Mouse (Mus musculus): Measurements from ENCODE around the gene Sectm1a. TPM values are rescaled to one million over a fixed set of nuclear protein-coding genes. Genes with fewer than 3 reads are reported as not detected.
"Not testable (repeated sequence)": the region's sequence is repeated elsewhere in the genome, so short reads cannot be mapped to it uniquely, and the experiment has no call there.

Gene Sectm1a
- polyA plus RNA-seq, 1 experiment from 2014 or later: not detected

- Histone ChIP-seq H3K4me3 (replicated peaks; ENCODE audit: low read length) (no peak overlapping the region), H3K4me1 (replicated peaks; ENCODE audit: control insufficient read depth, insufficient read depth, low read length) (no peaks in the 10 kb centered on the region), H3K4me2 (ENCODE audit: low read length) (no peak overlapping the region), H3K27me3 (replicated peaks; ENCODE audit: control insufficient read depth, insufficient read depth, low read length) (no peaks in the 10 kb centered on the region), H3K9ac (replicated peaks; ENCODE audit: low read depth, low read length) (no peak overlapping the region), H3K36me3 (ENCODE audit: control insufficient read depth, insufficient read depth) (no peaks in the 10 kb centered on the region), H3K27ac (ENCODE audit: low read length) (no peak overlapping the region), H3K9me3 (ENCODE audit: control insufficient read depth, low read length) (no peaks in the 10 kb centered on the region)
- ATAC-seq: no peak
- 94% methylated on average over 8 of the region's 8 CpGs for WGBS
These were observed 690 bp downstream of the Sectm1a start for GRCm38 (mm10) chr11:121080330-121080729.

- H3K4me3 ChIP-seq (replicated peaks; ENCODE audit: low read length): no peak overlapping the region
- 80% methylated on average over 5 of the region's 5 CpGs for WGBS
- no peaks in the 10 kb centered on the region for H3K4me1 ChIP-seq (replicated peaks; ENCODE audit: control insufficient read depth, insufficient read depth, low read length)
- no peak overlapping the region for H3K4me2 ChIP-seq (ENCODE audit: low read length)
- H3K27me3 ChIP-seq (replicated peaks; ENCODE audit: control insufficient read depth, insufficient read depth, low read length): no peaks in the 10 kb centered on the region
- no peak for ATAC-seq
- no peaks in the 10 kb centered on the region for H3K9me3 ChIP-seq (ENCODE audit: control insufficient read depth, low read length)
- H3K36me3 ChIP-seq (ENCODE audit: control insufficient read depth, insufficient read depth): no peaks in the 10 kb centered on the region
- H3K9ac ChIP-seq (replicated peaks; ENCODE audit: low read depth, low read length): no peak overlapping the region
- no peak overlapping the region for H3K27ac ChIP-seq (ENCODE audit: low read length)
These were observed 5.4 kb downstream of the Sectm1a start for GRCm38 (mm10) chr11:121075655-121076054.

- ATAC-seq; H3K9ac ChIP-seq (replicated peaks; ENCODE audit: low read depth, low read length); H3K4me2 ChIP-seq (ENCODE audit: low read length); H3K36me3 ChIP-seq (ENCODE audit: control insufficient read depth, insufficient read depth); H3K4me3 ChIP-seq (replicated peaks; ENCODE audit: low read length); H3K9me3 ChIP-seq (ENCODE audit: control insufficient read depth, low read length); H3K27ac ChIP-seq (ENCODE audit: low read length); H3K27me3 ChIP-seq (replicated peaks; ENCODE audit: control insufficient read depth, insufficient read depth, low read length); H3K4me1 ChIP-seq (replicated peaks; ENCODE audit: control insufficient read depth, insufficient read depth, low read length): not testable (repeated sequence)
- 93% methylated on average over 11 of the region's 16 CpGs for WGBS
These were observed 11.4 kb downstream of the Sectm1a start for GRCm38 (mm10) chr11:121069662-121070061.

- no peak overlapping the region for H3K9ac ChIP-seq (replicated peaks; ENCODE audit: low read depth, low read length)
- 94% methylated on average over 2 of the region's 2 CpGs for WGBS
These were observed 13.1 kb downstream of the Sectm1a start for GRCm38 (mm10) chr11:121067895-121068294.

GRCm38 (mm10) chr11:121064197-121064596 lies 16.8 kb downstream of the Sectm1a start:
- WGBS: 89% methylated on average over 3 of the region's 3 CpGs
- H3K4me1 ChIP-seq (replicated peaks; ENCODE audit: control insufficient read depth, insufficient read depth, low read length): no peaks in the 10 kb centered on the region
- H3K27ac ChIP-seq (ENCODE audit: low read length): no peak overlapping the region
- no peaks in the 10 kb centered on the region for H3K9me3 ChIP-seq (ENCODE audit: control insufficient read depth, low read length)
- H3K27me3 ChIP-seq (replicated peaks; ENCODE audit: control insufficient read depth, insufficient read depth, low read length): no peaks in the 10 kb centered on the region
- H3K4me2 ChIP-seq (ENCODE audit: low read length): no peak overlapping the region
- no peak overlapping the region for H3K4me3 ChIP-seq (replicated peaks; ENCODE audit: low read length)
- no peaks in the 10 kb centered on the region for H3K36me3 ChIP-seq (ENCODE audit: control insufficient read depth, insufficient read depth)
- H3K9ac ChIP-seq (replicated peaks; ENCODE audit: low read depth, low read length): no peak overlapping the region
- no peak for ATAC-seq

More at GRCm38 (mm10) chr11:121067895-121068294, 13.1 kb downstream of the Sectm1a start:
- Histone ChIP-seq H3K4me3 (replicated peaks; ENCODE audit: low read length) (no peak overlapping the region), H3K27me3 (replicated peaks; ENCODE audit: control insufficient read depth, insufficient read depth, low read length) (no peaks in the 10 kb centered on the region), H3K4me1 (replicated peaks; ENCODE audit: control insufficient read depth, insufficient read depth, low read length) (no peaks in the 10 kb centered on the region), H3K4me2 (ENCODE audit: low read length) (no peak overlapping the region), H3K9me3 (ENCODE audit: control insufficient read depth, low read length) (no peaks in the 10 kb centered on the region), H3K36me3 (ENCODE audit: control insufficient read depth, insufficient read depth) (no peaks in the 10 kb centered on the region), H3K27ac (ENCODE audit: low read length) (no peak overlapping the region)
- ATAC-seq: no peak

GRCm38 (mm10) chr11:121063379-121063778 lies 17.6 kb downstream of the Sectm1a start, which contains the start of gene Sectm1b:
Sectm1b (minus strand) TSS chr11:121063569.
- H3K36me3 ChIP-seq (ENCODE audit: control insufficient read depth, insufficient read depth): no peaks in the 10 kb centered on the region
- H3K27ac ChIP-seq (ENCODE audit: low read length): no peak within 1 kb of the TSS
- no peaks in the 10 kb centered on the region for H3K27me3 ChIP-seq (replicated peaks; ENCODE audit: control insufficient read depth, insufficient read depth, low read length)
- no peak for ATAC-seq
- no peaks in the 10 kb centered on the region for H3K9me3 ChIP-seq (ENCODE audit: control insufficient read depth, low read length)
- H3K9ac ChIP-seq (replicated peaks; ENCODE audit: low read depth, low read length): no peak within 1 kb of the TSS
- H3K4me2 ChIP-seq (ENCODE audit: low read length): no peak within 1 kb of the TSS
- 80% methylated on average over 5 of the region's 5 CpGs for WGBS
- no peaks in the 10 kb centered on the region for H3K4me1 ChIP-seq (replicated peaks; ENCODE audit: control insufficient read depth, insufficient read depth, low read length)
- H3K4me3 ChIP-seq (replicated peaks; ENCODE audit: low read length): no peak within 1 kb of the TSS

GRCm38 (mm10) chr11:121061615-121062014 lies 19.4 kb downstream of the Sectm1a start:
- no peaks in the 10 kb centered on the region for H3K36me3 ChIP-seq (ENCODE audit: control insufficient read depth, insufficient read depth)
- H3K27me3 ChIP-seq (replicated peaks; ENCODE audit: control insufficient read depth, insufficient read depth, low read length): no peaks in the 10 kb centered on the region
- H3K9ac ChIP-seq (replicated peaks; ENCODE audit: low read depth, low read length): no peak overlapping the region
- no peak overlapping the region for H3K27ac ChIP-seq (ENCODE audit: low read length)
- H3K4me1 ChIP-seq (replicated peaks; ENCODE audit: control insufficient read depth, insufficient read depth, low read length): no peaks in the 10 kb centered on the region
- no peak for ATAC-seq
- H3K9me3 ChIP-seq (ENCODE audit: control insufficient read depth, low read length): no peaks in the 10 kb centered on the region
- H3K4me3 ChIP-seq (replicated peaks; ENCODE audit: low read length): no peak overlapping the region
- whole genome bisulfite sequencing: 62% methylated on average over 8 of the region's 8 CpGs
- H3K4me2 ChIP-seq (ENCODE audit: low read length): no peak overlapping the region

- not testable (repeated sequence) for H3K4me1 ChIP-seq (replicated peaks; ENCODE audit: control insufficient read depth, insufficient read depth, low read length); H3K9me3 ChIP-seq (ENCODE audit: control insufficient read depth, low read length); ATAC-seq; H3K9ac ChIP-seq (replicated peaks; ENCODE audit: low read depth, low read length); H3K27ac ChIP-seq (ENCODE audit: low read length); H3K4me2 ChIP-seq (ENCODE audit: low read length); H3K4me3 ChIP-seq (replicated peaks; ENCODE audit: low read length); H3K27me3 ChIP-seq (replicated peaks; ENCODE audit: control insufficient read depth, insufficient read depth, low read length); H3K36me3 ChIP-seq (ENCODE audit: control insufficient read depth, insufficient read depth)
- WGBS: 95% methylated on average over 6 of the region's 6 CpGs
These were observed 20.5 kb downstream of the Sectm1a start for GRCm38 (mm10) chr11:121060401-121061067.

- 94% methylated on average over 4 of the region's 4 CpGs for WGBS
- ATAC-seq: no peak
- no peaks in the 10 kb centered on the region for H3K36me3 ChIP-seq (ENCODE audit: control insufficient read depth, insufficient read depth)
These were observed 21.5 kb downstream of the Sectm1a start for GRCm38 (mm10) chr11:121059471-121059870.

GRCm38 (mm10) chr11:121058956-121059355 lies 22.1 kb downstream of the Sectm1a start:
- no peaks in the 10 kb centered on the region for H3K9me3 ChIP-seq (ENCODE audit: control insufficient read depth, low read length)
- H3K9ac ChIP-seq (replicated peaks; ENCODE audit: low read depth, low read length): no peak overlapping the region
- ATAC-seq: no peak
- H3K4me3 ChIP-seq (replicated peaks; ENCODE audit: low read length): no peak overlapping the region
- H3K4me1 ChIP-seq (replicated peaks; ENCODE audit: control insufficient read depth, insufficient read depth, low read length): no peaks in the 10 kb centered on the region
- no peak overlapping the region for H3K4me2 ChIP-seq (ENCODE audit: low read length)
- H3K36me3 ChIP-seq (ENCODE audit: control insufficient read depth, insufficient read depth): no peaks in the 10 kb centered on the region
- no peak overlapping the region for H3K27ac ChIP-seq (ENCODE audit: low read length)
- WGBS: 88% methylated on average over 4 of the region's 4 CpGs
- no peaks in the 10 kb centered on the region for H3K27me3 ChIP-seq (replicated peaks; ENCODE audit: control insufficient read depth, insufficient read depth, low read length)

More at GRCm38 (mm10) chr11:121059471-121059870, 21.5 kb downstream of the Sectm1a start:
- no peaks in the 10 kb centered on the region for H3K27me3 ChIP-seq (replicated peaks; ENCODE audit: control insufficient read depth, insufficient read depth, low read length)
- no peaks in the 10 kb centered on the region for H3K4me1 ChIP-seq (replicated peaks; ENCODE audit: control insufficient read depth, insufficient read depth, low read length)
- no peak overlapping the region for H3K4me3 ChIP-seq (replicated peaks; ENCODE audit: low read length)
- no peak overlapping the region for H3K9ac ChIP-seq (replicated peaks; ENCODE audit: low read depth, low read length)
- no peak overlapping the region for H3K4me2 ChIP-seq (ENCODE audit: low read length)
- no peaks in the 10 kb centered on the region for H3K9me3 ChIP-seq (ENCODE audit: control insufficient read depth, low read length)
- H3K27ac ChIP-seq (ENCODE audit: low read length): no peak overlapping the region

Data from forebrain, embryonic 16.5 days (tissue).